Mouse (Mus musculus): Measurements from ENCODE around the gene Il16. TPM values are rescaled to one million over a fixed set of nuclear protein-coding genes. Genes with fewer than 3 reads are reported as not detected.
A peak's percentile ranks its signal among the peaks of the same experiment; 100 is the strongest.

The Il16 gene
- polyA plus RNA-seq, 2 experiments from 2014 or later: 307 to 504 TPM

- ATAC-seq: no peak
These were observed 141.2 kb downstream of the Il16 start for GRCm38 (mm10) chr7:83604180-83604944.

GRCm38 (mm10) chr7:83599913-83600286 is 145.6 kb downstream of the Il16 start:
- peak; percentile 79 for ATAC-seq

- ATAC-seq: no peak
These were observed 146.3 kb downstream of the Il16 start for GRCm38 (mm10) chr7:83598997-83599912.

- ATAC-seq: peak; percentile 86
These were observed 148.5 kb downstream of the Il16 start for GRCm38 (mm10) chr7:83597063-83597462.

GRCm38 (mm10) chr7:83594056-83594455 is 151.5 kb downstream of the Il16 start:
- no peak for ATAC-seq

Other genes with a start within 250 kb of the Il16 start
- gene Tmc3, start 160.8 kb downstream of the Il16 start, polyA plus RNA-seq (2017; shearing (Covaris generic)): under 1 TPM; 0.79 to 1.00 TPM
- 10 to 100 TPM; 49.3 to 54.4 TPM for gene Stard5, start 113.8 kb downstream of the Il16 start, polyA plus RNA-seq (2017; shearing (Covaris generic))
- not detected for gene Cfap161, start 49.2 kb upstream of the Il16 start, polyA plus RNA-seq (2017; shearing (Covaris generic))
- 1 to 10 TPM in 1 of 2 experiments, under 1 TPM in 1; 0.25 to 1.1 TPM for gene Tlnrd1, start 138.6 kb upstream of the Il16 start, polyA plus RNA-seq (2017; shearing (Covaris generic))
- 10 to 100 TPM; 49.7 to 52.7 TPM for gene Mesd, start 138.7 kb upstream of the Il16 start, polyA plus RNA-seq (2017; shearing (Covaris generic))

All from CD4-positive, CD25-positive, alpha-beta regulatory T cell, adult 4 months (primary cell).